Mouse (Mus musculus) gastrocnemius, postnatal 25 days (tissue): Measurements from ENCODE around the gene Kif5a. TPM values are rescaled to one million over a fixed set of nuclear protein-coding genes. Genes with fewer than 3 reads are reported as not detected.
"Not testable (repeated sequence)": the region's sequence is repeated elsewhere in the genome, so short reads cannot be mapped to it uniquely, and the experiment has no call there.

Experiments
- DNase-seq: peaks from one replicate; pipeline ENCODE4 v3.0.0; 2022
- long read RNA-seq, 2 experiments: library from polyadenylated mRNA; stranded (forward); transcript quantifications; one replicate each; pipeline ENCODE4 v2.0.0; 2021
- total RNA-seq, 2 experiments: library from RNA; stranded (reverse); gene quantifications; 1 replicate in 1 of 2; 2 replicates in 1 of 2; pipeline ENCODE4 v1.2.3; 2021

Kif5a gene
- under 1 TPM; 0.18 to 0.62 TPM for total RNA-seq
- long read RNA-seq, experiment 1 = 0 reads
- long read RNA-seq, experiment 2 = 0 reads

GRCm38 (mm10) chr10:127262548-127263398 lies at the start of gene Kif5a:
Gene Kif5a, minus strand, starts transcription at chr10:127263348.
- no peak for DNase-seq

GRCm38 (mm10) chr10:127312858-127313257 lies 49.7 kb upstream of the Kif5a start:
- no peak for DNase-seq

- DNase-seq = peak; percentile 75
These were observed 49.2 kb upstream of the Kif5a start for GRCm38 (mm10) chr10:127312356-127312676.

- peak; percentile 92 for DNase-seq
These were observed 48.6 kb upstream of the Kif5a start, which contains the start of gene Mars for GRCm38 (mm10) chr10:127311476-127312355. Gene Mars, minus strand, starts transcription at chr10:127311786.

- no peak for DNase-seq
These were observed 47.7 kb upstream of the Kif5a start for GRCm38 (mm10) chr10:127310523-127311475.

- DNase-seq = not testable (repeated sequence)
These were observed 46.0 kb upstream of the Kif5a start for GRCm38 (mm10) chr10:127309167-127309566.

- DNase-seq = no peak
These were observed 40.0 kb upstream of the Kif5a start for GRCm38 (mm10) chr10:127303136-127303535.

- no peak for DNase-seq
These were observed 37.2 kb upstream of the Kif5a start for GRCm38 (mm10) chr10:127300361-127300760.

- no peak for DNase-seq
These were observed 34.1 kb upstream of the Kif5a start for GRCm38 (mm10) chr10:127297015-127297871.

GRCm38 (mm10) chr10:127295986-127296794 lies 33.0 kb upstream of the Kif5a start:
- no peak for DNase-seq

GRCm38 (mm10) chr10:127294895-127295510 lies 31.9 kb upstream of the Kif5a start:
- no peak for DNase-seq

- DNase-seq = no peak
These were observed 30.5 kb upstream of the Kif5a start for GRCm38 (mm10) chr10:127293590-127294113.

GRCm38 (mm10) chr10:127292987-127293538 lies 29.9 kb upstream of the Kif5a start:
- peak; percentile 77 for DNase-seq

- no peak for DNase-seq
These were observed 28.9 kb upstream of the Kif5a start for GRCm38 (mm10) chr10:127291881-127292638.

GRCm38 (mm10) chr10:127290930-127291880 lies 28.1 kb upstream of the Kif5a start:
- peak; percentile 65 for DNase-seq

GRCm38 (mm10) chr10:127290307-127290929 lies 27.3 kb upstream of the Kif5a start:
- DNase-seq = peak; percentile 100
